Mouse (Mus musculus) heart, postnatal 0 days (tissue): Measurements from ENCODE around the gene Tff2. TPM values are rescaled to one million over a fixed set of nuclear protein-coding genes. Genes with fewer than 3 reads are reported as not detected.

Experiments used
- ATAC-seq: fragments of 200-750 bp; cut with Nextera tagmentation; 2 replicates; pipeline ENCODE4 v1.8.0; 2017; ENCODE audit warnings: low read depth, moderate number of reproducible peaks, moderate library complexity; ENCODE audit not compliant: insufficient read depth
- DNase-seq: peaks from one replicate; pipeline ENCODE4 v3.0.0-alpha.2; 2016; ENCODE audit warnings: low spot score
- H3K27ac ChIP-seq: fragments of 300-500 bp; sonication (generic); 2 replicates; pipeline ENCODE4 v1.5.1; 2014; ENCODE audit warnings: low read depth, mild to moderate bottlenecking
- H3K27me3 ChIP-seq: fragments of 300-500 bp; sonication (generic); 2 replicates; pipeline ENCODE4 v1.6.1; 2014; ENCODE audit warnings: low read length, mixed read lengths; ENCODE audit not compliant: control insufficient read depth, insufficient read depth
- H3K36me3 ChIP-seq: fragments of 300-500 bp; sonication (generic); replicated peaks from 2 replicates; pipeline ENCODE4 v1.6.1; 2014; ENCODE audit warnings: low read length, mixed read lengths; ENCODE audit not compliant: control insufficient read depth, insufficient read depth
- H3K4me1 ChIP-seq: fragments of 300-500 bp; sonication (generic); 2 replicates; pipeline ENCODE4 v1.6.1; 2014; ENCODE audit warnings: antibody characterized with exemption; ENCODE audit not compliant: control insufficient read depth, insufficient read depth
- H3K4me2 ChIP-seq: fragments of 300-500 bp; sonication (generic); 2 replicates; pipeline ENCODE4 v1.6.1; 2014; ENCODE audit warnings: low read depth, mild to moderate bottlenecking, low read length, moderate library complexity
- H3K4me3 ChIP-seq: fragments of 300-500 bp; sonication (generic); 2 replicates; pipeline ENCODE4 v1.5.1; 2014; ENCODE audit warnings: low read depth, low read length
- H3K9ac ChIP-seq: fragments of 300-500 bp; sonication (generic); replicated peaks from 2 replicates; pipeline ENCODE4 v1.6.1; 2014; ENCODE audit warnings: low read depth, low read length, mixed read lengths
- H3K9me3 ChIP-seq: fragments of 300-500 bp; sonication (generic); replicated peaks from 2 replicates; pipeline ENCODE4 v1.6.1; 2016; ENCODE audit warnings: low read length; ENCODE audit not compliant: control insufficient read depth
- CTCF ChIP-seq: IDR thresholded peaks from 2 replicates; pipeline ENCODE4 v1.5.1; 2016; ENCODE audit warnings: antibody characterized with exemption, control low read depth, low read depth
- EP300 ChIP-seq: IDR thresholded peaks from 2 replicates; pipeline ENCODE4 v1.6.1; 2016; ENCODE audit warnings: antibody characterized with exemption, low read depth
- WGBS: fragments of 180-500 bp; shearing (Covaris S2); extraction: QIAGEN DNeasy Blood & Tissue Kit; methylation state at CpG from one replicate; pipeline ENCODE4 v1.1.7; 2014; 5-methylcytosine and 5-hydroxymethylcytosine counted together
- polyA plus RNA-seq: library from polyadenylated mRNA; unstranded; fragments of >200 nt; fragmentation: Nextera tagmentation; extraction: Ambion mirVana; gene quantifications from 2 replicates; pipeline ENCODE4 v1.2.1, GENCODE M21; 2015
- total RNA-seq: library from RNA; depleted of rRNA; stranded (reverse); fragments of >200 nt; gene quantifications from 2 replicates; pipeline ENCODE4 v1.2.3, GENCODE M21; 2014; ENCODE audit warnings: low replicate concordance

Gene Tff2
- total and polyA plus RNA-seq, 2 experiments from 2014 or later = not detected

DNA sequence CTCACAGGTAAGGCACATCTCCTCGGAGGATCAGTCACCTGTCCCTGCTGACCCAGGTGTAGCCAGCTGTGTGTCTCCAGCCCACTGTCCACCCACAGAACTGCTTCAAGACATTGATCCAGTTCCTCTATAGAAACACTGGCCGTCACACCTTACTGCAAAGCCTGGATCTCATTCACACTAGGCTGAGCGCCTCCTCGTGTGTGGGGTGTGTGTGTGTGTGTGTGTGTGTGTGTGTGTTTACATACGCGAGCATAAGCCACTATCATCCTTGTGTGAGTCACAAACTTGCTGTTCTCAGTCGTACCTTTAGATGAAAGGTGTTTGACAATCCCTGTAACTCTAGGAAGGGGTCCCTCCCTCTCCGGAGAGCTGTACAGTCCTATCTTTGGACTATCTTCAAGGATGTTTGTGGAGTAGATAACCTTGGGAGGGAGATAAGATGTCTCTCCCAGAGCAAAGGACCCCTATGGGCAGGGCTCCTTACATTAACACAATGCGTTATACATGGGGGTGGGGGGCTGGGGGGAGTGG, 9.0 kb upstream of the Tff2 start:
- Histone ChIP-seq H3K9ac (no peak overlapping the region), H3K27me3 (no peaks in the 10 kb centered on the region), H3K4me3 (no peak overlapping the region), H3K4me1 (no peaks in the 10 kb centered on the region), H3K27ac (no peak overlapping the region), H3K9me3 (no peaks in the 10 kb centered on the region), H3K4me2 (no peak overlapping the region), H3K36me3 (no peaks in the 10 kb centered on the region)
- DNase-seq (no peak), ATAC-seq (no peak)
- 63% methylated on average over 9 of the region's 9 CpGs for WGBS
- TF ChIP-seq EP300 (no peak), CTCF (no peak)

DNA sequence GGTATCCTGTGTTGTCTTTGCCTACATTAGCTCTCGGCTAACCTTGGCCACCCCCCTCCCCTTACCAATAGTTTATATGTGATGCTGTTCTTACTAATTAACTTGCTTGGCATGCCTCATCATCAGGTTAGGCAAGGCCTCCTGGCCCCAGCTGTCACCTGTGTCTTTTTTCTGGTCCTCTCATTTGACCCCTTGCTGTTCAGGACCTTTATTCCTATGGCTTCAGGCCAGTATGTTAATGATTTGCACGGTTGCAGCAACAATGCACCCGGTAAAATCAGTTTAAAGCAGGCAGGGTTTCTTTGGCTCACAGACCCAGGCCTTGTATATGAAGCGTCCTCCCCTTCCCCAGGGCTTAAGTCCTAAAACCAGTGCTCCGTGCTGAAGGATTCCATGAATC, 8.4 kb upstream of the Tff2 start:
- no peak overlapping the region for H3K9ac ChIP-seq
- no peak for TF ChIP-seq EP300
- TF ChIP-seq CTCF = no peak
- DNase-seq (no peak), ATAC-seq (no peak)
- no peak overlapping the region for H3K4me2 ChIP-seq
- H3K4me1 ChIP-seq = no peaks in the 10 kb centered on the region
- WGBS = 67% methylated on average over 5 of the region's 5 CpGs
- no peaks in the 10 kb centered on the region for H3K9me3 ChIP-seq
- no peaks in the 10 kb centered on the region for H3K27me3 ChIP-seq
- H3K36me3 ChIP-seq = no peaks in the 10 kb centered on the region
- no peak overlapping the region for H3K27ac ChIP-seq
- H3K4me3 ChIP-seq = no peak overlapping the region

DNA sequence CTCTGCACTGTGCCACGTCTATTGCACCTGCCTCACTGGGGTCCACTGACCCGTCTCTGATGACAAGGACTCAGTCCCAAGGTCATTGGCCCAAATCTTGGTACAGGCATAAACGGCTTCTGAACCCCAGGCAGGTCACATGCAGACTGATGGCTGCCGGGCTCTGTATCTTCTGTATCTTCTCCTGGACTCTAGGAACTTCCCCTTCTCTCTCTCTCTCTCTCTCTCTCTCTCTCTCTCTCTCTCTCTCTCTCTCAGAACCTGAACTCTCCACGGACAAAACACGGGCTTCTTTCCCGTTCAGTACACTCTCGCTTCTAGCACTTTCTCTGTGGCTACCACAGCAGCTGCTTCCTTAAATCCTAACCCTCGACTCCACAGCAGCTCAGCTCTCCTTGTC, 1.9 kb upstream of the Tff2 start:
- no peak overlapping the region for H3K9ac ChIP-seq
- DNase-seq (no peak), ATAC-seq (no peak)
- H3K9me3 ChIP-seq = no peaks in the 10 kb centered on the region
- H3K27ac ChIP-seq = no peak overlapping the region
- no peaks in the 10 kb centered on the region for H3K4me1 ChIP-seq
- H3K27me3 ChIP-seq = no peaks in the 10 kb centered on the region
- no peak overlapping the region for H3K4me2 ChIP-seq
- TF ChIP-seq EP300 = no peak
- TF ChIP-seq CTCF = no peak
- 71% methylated on average over 9 of the region's 9 CpGs for WGBS
- H3K36me3 ChIP-seq = no peaks in the 10 kb centered on the region
- H3K4me3 ChIP-seq = no peak overlapping the region

DNA sequence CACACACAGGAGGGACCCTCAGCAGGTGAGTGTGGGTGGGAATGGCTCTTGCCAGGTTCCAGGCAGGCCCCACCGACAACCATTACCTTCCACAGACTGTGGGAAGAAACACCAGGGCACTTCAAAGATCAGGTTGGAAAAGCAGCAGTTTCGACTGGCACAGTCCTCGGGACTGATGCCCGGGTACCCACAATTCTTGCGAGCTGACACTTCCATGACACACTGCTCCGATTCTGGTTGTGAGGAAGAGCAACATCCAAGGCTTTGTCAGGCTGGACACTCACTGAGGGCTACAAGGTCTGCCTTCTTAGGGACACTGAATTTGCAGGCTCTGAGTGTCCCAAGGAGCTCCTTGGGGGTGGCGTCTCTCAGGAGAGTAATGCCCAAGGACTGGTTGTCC, 2.0 kb downstream of the Tff2 start:
- Histone ChIP-seq H3K4me1 (no peaks in the 10 kb centered on the region), H3K4me3 (no peak overlapping the region), H3K36me3 (no peaks in the 10 kb centered on the region), H3K9me3 (no peaks in the 10 kb centered on the region), H3K4me2 (no peak overlapping the region), H3K27me3 (no peaks in the 10 kb centered on the region), H3K27ac (no peak overlapping the region), H3K9ac (no peak overlapping the region)
- no peak for TF ChIP-seq CTCF
- TF ChIP-seq EP300 = no peak
- DNase-seq = no peak
- no peak for ATAC-seq
- WGBS = 87% methylated on average over 7 of the region's 7 CpGs

DNA sequence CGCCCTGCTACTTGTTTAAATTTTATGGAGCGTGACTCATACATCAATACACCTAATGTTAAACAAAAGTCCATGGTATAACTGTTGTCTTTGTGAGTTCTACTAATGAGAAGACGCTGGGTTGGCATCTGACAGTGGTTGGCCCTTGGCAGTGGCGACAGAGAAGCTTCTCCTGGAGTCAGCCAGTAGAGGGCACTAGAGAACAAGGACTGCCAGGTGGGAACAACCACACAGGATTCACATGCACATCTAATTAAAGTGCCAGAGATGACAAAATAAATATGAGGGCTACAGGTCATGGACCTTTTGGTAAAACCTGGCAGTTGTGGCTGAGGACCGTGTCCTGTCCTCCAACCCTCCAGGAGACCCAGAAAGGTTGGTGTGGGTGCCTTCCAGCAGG, 5.7 kb downstream of the Tff2 start:
- no peaks in the 10 kb centered on the region for H3K36me3 ChIP-seq
- no peak overlapping the region for H3K4me2 ChIP-seq
- no peak overlapping the region for H3K27ac ChIP-seq
- DNase-seq (peak; percentile 59), ATAC-seq (no peak; the same call in 1 of the 2 replicates)
- no peaks in the 10 kb centered on the region for H3K9me3 ChIP-seq
- H3K27me3 ChIP-seq = no peaks in the 10 kb centered on the region
- H3K4me1 ChIP-seq = no peaks in the 10 kb centered on the region
- 16% methylated on average over 5 of the region's 5 CpGs for WGBS
- TF ChIP-seq EP300 (no peak), CTCF (peak; percentile 88)
- no peak overlapping the region for H3K4me3 ChIP-seq
- H3K9ac ChIP-seq = no peak overlapping the region

DNA sequence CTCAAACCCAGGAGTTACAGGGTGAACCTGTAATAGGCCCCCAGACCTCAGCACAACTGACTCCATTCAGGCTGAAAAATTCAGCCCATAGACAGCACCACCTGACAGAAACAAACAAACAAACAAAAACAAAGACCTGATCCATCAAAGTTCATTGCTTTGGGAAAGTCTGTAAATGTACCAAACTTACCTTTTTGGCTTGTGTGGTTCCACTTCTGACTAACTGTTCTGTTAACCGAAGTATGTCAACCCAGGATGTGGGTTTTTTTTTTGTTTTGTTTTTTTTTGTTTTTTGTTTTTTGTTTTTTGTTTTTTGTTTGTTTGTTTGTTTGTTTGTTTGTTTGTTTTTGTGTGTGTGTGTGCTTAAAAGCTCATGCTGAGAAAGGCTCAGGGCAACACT, 7.3 kb downstream of the Tff2 start:
- no peak for ATAC-seq
- WGBS = 82% methylated on average over 1 of the region's 1 CpGs
- H3K4me2 ChIP-seq = no peak overlapping the region

More for the DNA sequence above, 7.3 kb downstream of the Tff2 start:
- TF ChIP-seq CTCF = no peak
- Histone ChIP-seq H3K4me1 (no peaks in the 10 kb centered on the region), H3K9me3 (no peaks in the 10 kb centered on the region), H3K9ac (no peak overlapping the region), H3K36me3 (no peaks in the 10 kb centered on the region), H3K27me3 (no peaks in the 10 kb centered on the region), H3K27ac (no peak overlapping the region), H3K4me3 (no peak overlapping the region)
- no peak for DNase-seq
